Mouse (Mus musculus) cerebellum, adult (tissue): ENCODE results near the gene Fbrsl1.

Experiments used
- ATAC-seq: cut with Nextera tagmentation; 2 replicates; pipeline ENCODE4 v1.9.2; 2017; ENCODE audit warnings: mild to moderate bottlenecking, moderate library complexity, mixed read lengths; ENCODE audit not compliant: insufficient number of reproducible peaks, low FRiP score, low TSS enrichment

The Fbrsl1 gene

GRCm38 (mm10) chr5:110448436-110449134, at the start of gene Fbrsl1:
Gene Fbrsl1, minus strand, starts transcription at chr5:110448503.
- peak; percentile 86 for ATAC-seq

- ATAC-seq, result no peak
These were observed 49.8 kb upstream of the Fbrsl1 start for GRCm38 (mm10) chr5:110498071-110498470.

DNA sequence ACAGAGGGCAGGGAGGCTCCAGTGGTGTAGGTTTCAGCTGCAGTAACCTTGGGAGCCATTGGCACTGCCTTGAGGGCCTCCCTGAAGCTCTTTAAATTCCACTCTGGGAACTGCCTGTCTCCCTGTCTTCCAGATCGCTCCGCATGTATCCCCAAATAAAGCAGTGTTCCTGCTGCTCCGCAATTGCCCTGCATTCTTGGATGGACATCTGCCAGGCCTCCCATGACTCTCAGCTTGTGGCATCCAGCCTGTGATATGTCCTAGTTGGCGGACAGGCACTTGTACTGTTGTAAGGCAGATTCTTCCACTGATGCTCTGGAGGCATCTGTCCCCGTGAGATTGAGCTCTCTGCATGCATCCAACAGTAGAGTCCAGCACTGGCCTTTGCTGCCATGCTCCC, 49.3 kb upstream of the Fbrsl1 start:
- no peak for ATAC-seq

GRCm38 (mm10) chr5:110495051-110495450, 46.7 kb upstream of the Fbrsl1 start:
- no peak for ATAC-seq

DNA sequence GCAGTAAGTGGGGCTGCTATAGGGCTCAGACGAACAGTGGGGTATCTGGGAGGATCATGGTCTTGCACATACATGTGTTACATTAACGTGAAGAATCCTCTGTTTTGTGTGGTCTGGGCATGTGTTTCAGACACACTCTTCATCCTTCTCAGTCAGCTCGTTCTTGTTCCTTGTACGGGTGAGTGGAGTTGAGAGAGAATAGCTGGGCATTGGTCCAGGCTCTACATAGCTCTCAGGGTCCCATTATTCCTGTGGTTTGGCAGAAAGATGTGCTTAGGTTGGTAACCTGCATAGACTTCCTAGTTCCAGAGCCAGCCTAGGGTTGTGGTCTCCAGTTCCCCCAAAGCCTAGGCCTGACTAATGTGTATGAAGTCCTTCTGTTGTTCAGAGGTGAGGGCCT, 46.1 kb upstream of the Fbrsl1 start:
- ATAC-seq, result no peak

DNA sequence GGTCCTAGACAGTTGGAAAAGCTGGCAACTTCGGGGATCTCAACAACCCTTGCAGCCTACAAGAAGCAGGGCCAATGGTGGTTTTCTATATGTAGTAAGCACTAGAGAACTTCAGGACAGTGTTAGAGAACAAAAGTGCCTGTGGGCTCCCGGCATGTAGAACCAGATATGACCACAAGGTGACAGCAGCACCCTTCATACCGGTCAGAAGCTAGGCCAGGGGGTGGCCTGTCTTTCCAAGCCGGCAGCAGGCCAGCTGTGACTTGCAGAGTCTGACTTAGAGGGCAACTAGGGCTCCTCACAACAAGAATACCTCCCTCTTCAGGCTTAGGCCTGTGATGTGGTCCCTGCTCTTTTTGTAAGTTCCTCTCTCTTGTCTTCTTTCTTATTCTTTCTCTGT, 45.5 kb upstream of the Fbrsl1 start:
- ATAC-seq, result peak; percentile 49; the same call in 1 of the 2 replicates

DNA sequence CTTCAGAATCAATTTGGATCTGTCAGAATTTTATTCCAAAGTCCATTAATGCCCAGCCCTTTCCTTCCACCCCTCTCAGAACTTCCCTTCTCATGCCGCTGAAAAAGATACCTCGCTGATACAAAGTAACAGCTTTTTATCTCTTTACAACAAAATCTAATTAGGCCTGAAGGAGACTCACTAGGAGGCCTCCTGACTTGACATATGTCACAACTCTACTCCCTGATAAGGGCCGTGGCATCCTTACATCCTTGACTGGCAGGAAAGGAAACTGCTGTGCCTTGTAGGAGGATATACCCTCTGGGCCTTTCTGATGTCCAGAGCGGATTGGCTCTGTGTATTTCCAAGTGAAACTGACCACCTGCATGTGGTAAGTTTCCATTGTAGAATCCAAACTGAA, 41.3 kb upstream of the Fbrsl1 start:
- ATAC-seq, result no peak

DNA sequence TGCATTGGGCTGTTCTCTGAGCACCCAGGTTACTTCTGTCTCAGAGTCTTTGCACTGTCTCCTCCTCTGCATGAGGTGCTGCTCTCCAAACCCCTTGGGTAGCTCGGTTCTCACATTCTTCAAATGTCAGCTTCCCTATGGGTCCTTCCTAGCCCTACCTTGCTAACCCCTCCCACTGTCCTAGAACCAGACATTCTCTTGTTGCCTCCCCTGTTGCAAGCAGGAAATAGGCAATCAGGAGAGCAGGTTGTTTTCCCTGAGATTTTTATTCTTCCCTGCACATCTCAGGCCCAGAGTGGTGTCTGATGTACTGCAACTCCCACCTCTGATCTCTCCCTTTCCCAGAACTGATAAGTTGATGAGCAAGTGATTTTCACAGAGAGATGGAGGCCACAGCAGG, 39.6 kb upstream of the Fbrsl1 start:
- ATAC-seq, result no peak

DNA sequence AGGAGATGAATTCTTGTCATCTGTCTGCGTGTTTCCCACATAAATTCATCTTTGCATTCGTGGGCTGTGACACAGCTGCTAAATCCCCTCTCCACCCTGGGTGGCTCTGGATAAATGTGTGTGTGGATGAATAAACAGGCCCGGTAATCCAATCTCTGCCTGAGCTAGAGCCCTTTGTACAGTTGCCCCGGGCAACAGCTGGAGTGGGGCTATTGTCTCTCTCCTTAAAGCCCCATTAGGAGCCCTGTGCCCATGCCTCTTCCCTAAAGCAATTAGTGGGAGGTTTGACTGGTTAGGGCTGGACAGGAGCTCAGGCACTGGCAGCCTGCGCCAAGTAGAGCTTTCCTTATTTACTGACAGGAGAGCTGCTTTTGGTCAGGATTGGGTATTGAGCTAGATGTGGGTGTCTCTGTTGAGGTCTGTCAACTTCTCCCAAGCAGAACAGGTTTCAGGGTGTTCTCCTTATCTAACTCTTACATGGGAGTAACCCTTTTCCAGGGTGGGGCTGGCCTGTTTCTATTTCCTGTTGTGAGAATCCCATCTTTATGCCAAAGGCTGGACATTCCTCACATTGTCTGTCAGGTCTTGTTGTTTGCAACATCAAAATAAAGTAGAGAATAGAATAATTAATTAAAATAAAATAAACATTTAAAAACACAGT, 38.5 kb upstream of the Fbrsl1 start:
- no peak for ATAC-seq

- no peak for ATAC-seq
These were observed 36.4 kb upstream of the Fbrsl1 start for GRCm38 (mm10) chr5:110484711-110485110.

DNA sequence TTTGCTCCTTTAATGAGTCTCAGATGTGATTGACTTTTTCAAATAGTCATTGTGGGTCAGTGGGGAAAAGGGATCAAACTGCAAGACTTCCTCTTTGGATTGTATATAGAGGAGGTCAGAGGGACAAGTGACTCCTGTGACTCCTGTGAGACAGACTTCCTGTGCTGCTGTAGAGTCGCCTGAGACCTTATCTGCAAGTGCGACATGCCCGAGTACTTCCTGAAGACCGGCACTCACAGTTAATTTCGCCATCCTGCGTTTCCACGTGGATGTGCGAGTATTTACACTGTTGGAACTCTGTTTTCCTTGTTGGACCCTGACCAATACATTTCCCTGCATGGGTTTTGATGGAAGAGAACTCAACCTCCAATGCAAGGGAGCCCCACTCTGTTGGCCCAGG, 30.9 kb upstream of the Fbrsl1 start:
- no peak for ATAC-seq

GRCm38 (mm10) chr5:110474156-110474555, 25.9 kb upstream of the Fbrsl1 start:
- no peak for ATAC-seq

GRCm38 (mm10) chr5:110472834-110473233, 24.5 kb upstream of the Fbrsl1 start:
- ATAC-seq, result no peak

- no peak for ATAC-seq
These were observed 23.7 kb upstream of the Fbrsl1 start for GRCm38 (mm10) chr5:110471981-110472476.

- ATAC-seq, result no peak
These were observed 23.0 kb upstream of the Fbrsl1 start for GRCm38 (mm10) chr5:110471285-110471684.

DNA sequence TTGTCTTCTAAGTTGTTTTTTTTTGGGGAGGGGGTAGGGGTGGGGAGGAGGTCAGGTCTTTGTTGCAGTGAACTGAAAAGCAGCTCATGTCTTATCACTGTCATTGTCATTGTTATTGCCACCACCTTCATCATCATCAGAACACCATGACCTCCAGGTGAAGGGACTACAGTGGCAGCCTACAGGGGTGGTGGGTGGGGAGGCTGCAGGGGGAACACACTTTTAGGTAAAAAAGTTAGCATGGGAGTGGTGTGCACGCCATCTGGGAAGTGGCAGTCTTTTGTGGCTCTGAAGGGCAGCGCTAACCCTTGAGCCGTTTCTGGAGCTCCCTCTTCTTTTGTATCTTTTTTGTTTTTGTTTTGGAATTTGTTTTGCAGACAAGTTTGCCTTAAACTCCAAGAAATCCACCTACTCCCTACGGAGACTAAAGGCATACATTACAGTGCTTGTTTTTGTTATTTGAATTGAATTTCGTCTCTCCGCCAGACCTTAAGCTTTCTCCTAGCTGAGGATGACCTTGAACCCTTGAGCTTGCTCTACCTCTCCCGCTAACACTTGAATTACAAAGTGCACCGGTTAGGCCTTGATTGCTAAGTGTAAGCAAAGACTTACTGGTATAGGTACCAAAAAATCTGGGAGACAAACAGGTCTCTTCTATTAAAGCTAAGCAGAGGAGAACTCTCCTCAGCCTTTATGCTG, 21.1 kb upstream of the Fbrsl1 start:
- ATAC-seq, result no peak

GRCm38 (mm10) chr5:110468296-110468695, 20.0 kb upstream of the Fbrsl1 start:
- no peak for ATAC-seq

GRCm38 (mm10) chr5:110467725-110468124, 19.4 kb upstream of the Fbrsl1 start:
- ATAC-seq, result no peak

GRCm38 (mm10) chr5:110466531-110467424, 18.5 kb upstream of the Fbrsl1 start:
- ATAC-seq, result 0 out of 2 replicates have a peak, but pooled peaks have one; percentile 36

DNA sequence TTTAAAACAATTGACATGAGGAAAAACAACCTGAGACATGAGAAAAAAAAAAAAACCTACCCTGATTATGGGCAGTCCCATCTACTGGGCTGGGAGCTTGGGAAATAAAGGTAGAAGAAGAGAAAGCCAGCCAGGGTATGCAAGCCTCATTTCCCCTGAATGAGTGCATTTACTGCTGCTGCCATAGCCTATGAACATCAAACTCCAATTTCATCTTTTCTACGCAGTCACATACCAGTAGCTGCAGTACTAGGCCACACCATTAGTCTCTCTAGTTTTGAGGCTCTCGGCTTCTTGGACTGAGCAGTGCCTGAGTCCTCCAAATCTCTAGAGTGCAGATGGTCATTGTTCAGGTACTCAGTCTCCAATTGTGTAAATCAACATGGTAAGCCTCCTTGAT, 14.3 kb upstream of the Fbrsl1 start:
- ATAC-seq, result no peak
